ENCODE assay signal across 20 mouse cellular contexts in genomic region chr15:63710381-63710780, GRCm38 (mm10).
DNase-seq lines count a peak whose midpoint lies in the region; ATAC-seq lines count a peak whose summit lies in the region.
"Had no signal": no experiment of that assay in that cellular context is flagged by ENCODE, and none has a peak within 500 bp of the region (broad histone marks: within the 10 kb centered on the region; RNA-seq: fewer than 3 reads in every experiment).

No protein-coding gene starts in this region.

- H3K9me3 ChIP-seq in intestine, embryonic 15.5 days, result no peaks in the 10 kb centered on the region
- H3K9me3 ChIP-seq in liver, embryonic 12.5 days (replicated peaks), result no peaks in the 10 kb centered on the region
- no peaks in the 10 kb centered on the region; the same call in 1 of the 2 replicates for H3K9me3 ChIP-seq in liver, embryonic 16.5 days (replicated peaks; ENCODE audit: control insufficient read depth, low read length)
- H3K9me3 ChIP-seq: embryonic facial prominence, embryonic 12.5 days; forebrain, embryonic 13.5 days; heart, embryonic 15.5 days had no signal

- H3K36me3 ChIP-seq in intestine, embryonic 15.5 days, result no peaks in the 10 kb centered on the region
- H3K36me3 ChIP-seq in liver, embryonic 12.5 days, result no peaks in the 10 kb centered on the region
- no peaks in the 10 kb centered on the region for H3K36me3 ChIP-seq in liver, embryonic 16.5 days (ENCODE audit: control insufficient read depth, insufficient read depth)
- H3K36me3 ChIP-seq: embryonic facial prominence, embryonic 12.5 days; heart, embryonic 15.5 days had no signal

- 19% methylated on average over 5 of the region's 5 CpGs for WGBS in intestine, embryonic 15.5 days
- 7% methylated on average over 5 of the region's 5 CpGs for WGBS in liver, embryonic 12.5 days (ENCODE audit: insufficient replicate concordance)
- WGBS in liver, embryonic 16.5 days (ENCODE audit: insufficient replicate concordance), result 9% methylated on average over 5 of the region's 5 CpGs

- no peaks in the 10 kb centered on the region for H3K4me1 ChIP-seq in intestine, embryonic 15.5 days (replicated peaks)
- peaks cover 34% of the 10 kb centered on the region for H3K4me1 ChIP-seq in liver, embryonic 12.5 days
- peaks cover 11% of the 10 kb centered on the region; the same call in 1 of the 2 replicates for H3K4me1 ChIP-seq in liver, embryonic 16.5 days (ENCODE audit: control insufficient read depth, low read depth, low read length)
- H3K4me1 ChIP-seq: embryonic facial prominence, embryonic 12.5 days; forebrain, embryonic 13.5 days; heart, embryonic 15.5 days had no signal

- H3K27ac ChIP-seq in intestine, embryonic 15.5 days, result peak overlapping the region; percentile 45
- H3K27ac ChIP-seq in liver, embryonic 12.5 days, result peak overlapping the region; percentile 81
- H3K27ac ChIP-seq in liver, embryonic 16.5 days (ENCODE audit: low read length), result peak overlapping the region; percentile 62; the same call in 1 of the 2 replicates
- H3K27ac ChIP-seq: embryonic facial prominence, embryonic 12.5 days; forebrain, embryonic 13.5 days; heart, adult 2 months; heart, embryonic 15.5 days; hindbrain, embryonic 14.5 days had no signal

- peak; percentile 98 for ATAC-seq in intestine, embryonic 15.5 days
- ATAC-seq in liver, embryonic 12.5 days, result peak; percentile 65; the same call in 1 of the 2 replicates
- ATAC-seq in liver, embryonic 16.5 days (ENCODE audit: low read depth), result peak; percentile 71
- no peak for ATAC-seq in inflammation-experienced regulatory T-cells, adult 6 months
- no peak for ATAC-seq in erythroblast, adult 5-6 weeks (replicated peaks; ENCODE audit: low FRiP score, poor library complexity, severe bottlenecking)
- ATAC-seq: forebrain, embryonic 13.5 days; forebrain, postnatal 0 days had no signal

- H3K4me3 ChIP-seq in intestine, embryonic 15.5 days (replicated peaks), result no peak overlapping the region
- no peak overlapping the region for H3K4me3 ChIP-seq in liver, embryonic 12.5 days
- H3K4me3 ChIP-seq in liver, embryonic 16.5 days (ENCODE audit: low read depth, low read length), result peak overlapping the region; percentile 5; the same call in 1 of the 2 replicates
- H3K4me3 ChIP-seq: embryonic facial prominence, embryonic 12.5 days; forebrain, embryonic 13.5 days; heart, adult 2 months; heart, embryonic 15.5 days had no signal

- no peak overlapping the region for H3K9ac ChIP-seq in intestine, embryonic 15.5 days
- no peak overlapping the region for H3K9ac ChIP-seq in liver, embryonic 12.5 days
- no peak overlapping the region for H3K9ac ChIP-seq in liver, embryonic 16.5 days (ENCODE audit: low read depth, low read length)
- H3K9ac ChIP-seq: embryonic facial prominence, embryonic 12.5 days; forebrain, embryonic 13.5 days; forebrain, postnatal 0 days; heart, embryonic 15.5 days; hindbrain, embryonic 14.5 days had no signal

- H3K27me3 ChIP-seq in intestine, embryonic 15.5 days (replicated peaks), result no peaks in the 10 kb centered on the region
- no peaks in the 10 kb centered on the region for H3K27me3 ChIP-seq in liver, embryonic 12.5 days (replicated peaks)
- H3K27me3 ChIP-seq in liver, embryonic 16.5 days (ENCODE audit: control insufficient read depth, insufficient read depth, low read depth, low read length), result no peaks in the 10 kb centered on the region
- H3K27me3 ChIP-seq: embryonic facial prominence, embryonic 12.5 days; forebrain, embryonic 13.5 days; heart, embryonic 15.5 days had no signal

- no peak for DNase-seq in B cell, adult 2 months
- DNase-seq in ovary, postnatal 10 days (ENCODE audit: low spot score), result no peak
- DNase-seq: adrenal gland, postnatal 10 days; cerebellum, adult 11-12 months; cerebellum, adult 9-10 months; cerebellum, postnatal 25 days; forebrain, postnatal 0 days; gastrocnemius, postnatal 14 days; heart, adult 2 months; heart, postnatal 14 days had no signal

- H3K4me2 ChIP-seq in intestine, embryonic 15.5 days (replicated peaks), result no peak overlapping the region
- peak overlapping the region; percentile 54 for H3K4me2 ChIP-seq in liver, embryonic 12.5 days
- peak overlapping the region; percentile 39 for H3K4me2 ChIP-seq in liver, embryonic 16.5 days (ENCODE audit: low read depth, low read length)
- H3K4me2 ChIP-seq: embryonic facial prominence, embryonic 12.5 days; forebrain, embryonic 13.5 days; heart, embryonic 11.5 days; heart, embryonic 15.5 days; hindbrain, embryonic 14.5 days had no signal

Comparison
In these comparisons a context has a peak if more than half of its experiments do, and no peak if none do; other contexts are left out.
1. ATAC-seq: peak in intestine, embryonic 15.5 days (single experiment), liver, embryonic 12.5 days (single experiment) and liver, embryonic 16.5 days (single experiment); none in inflammation-experienced regulatory T-cells, adult 6 months (single experiment) and erythroblast, adult 5-6 weeks (single experiment).
2. Peak in every context shown above with its lines, with median percentiles within 50 percentile points of each other: H3K27ac ChIP-seq.